Mouse (Mus musculus) intestine, embryonic 15.5 days (tissue): ENCODE data around the gene Prr30. TPM values are rescaled to one million over a fixed set of nuclear protein-coding genes. Genes with fewer than 3 reads are reported as not detected.
"Not testable (repeated sequence)": the region's sequence is repeated elsewhere in the genome, so short reads cannot be mapped to it uniquely, and the experiment has no call there.

ENCODE experiments used
- ATAC-seq: fragments of 200-750 bp; cut with Nextera tagmentation; 2 replicates; pipeline ENCODE4 v1.8.0; 2017; ENCODE audit warnings: moderate TSS enrichment, moderate library complexity
- H3K27ac ChIP-seq: fragments of 300-500 bp; sonication (generic); 2 replicates; pipeline ENCODE4 v1.5.1; 2015; ENCODE audit warnings: mild to moderate bottlenecking, inconsistent platforms
- H3K27me3 ChIP-seq: fragments of 300-500 bp; sonication (generic); replicated peaks from 2 replicates; pipeline ENCODE4 v1.6.1; 2015; ENCODE audit warnings: inconsistent platforms
- H3K36me3 ChIP-seq: fragments of 300-500 bp; sonication (generic); 2 replicates; pipeline ENCODE4 v1.6.1; 2015; ENCODE audit warnings: inconsistent platforms
- H3K4me1 ChIP-seq: fragments of 300-500 bp; sonication (generic); replicated peaks from 2 replicates; pipeline ENCODE4 v1.6.1; 2015; ENCODE audit warnings: inconsistent platforms
- H3K4me2 ChIP-seq: fragments of 300-500 bp; sonication (generic); replicated peaks from 2 replicates; pipeline ENCODE4 v1.6.1; 2015; ENCODE audit warnings: mild to moderate bottlenecking, inconsistent platforms
- H3K4me3 ChIP-seq: fragments of 300-500 bp; sonication (generic); replicated peaks from 2 replicates; pipeline ENCODE4 v1.5.1; 2015; ENCODE audit warnings: inconsistent platforms
- H3K9ac ChIP-seq: fragments of 300-500 bp; sonication (generic); 2 replicates; pipeline ENCODE4 v1.6.1; 2015; ENCODE audit warnings: inconsistent platforms
- H3K9me3 ChIP-seq: fragments of 300-500 bp; sonication (generic); 2 replicates; pipeline ENCODE4 v1.6.1; 2016; ENCODE audit warnings: inconsistent platforms
- WGBS: fragments of 180-500 bp; shearing (Covaris S2); methylation state at CpG from one replicate; pipeline ENCODE4 v1.1.7; 2015; 5-methylcytosine and 5-hydroxymethylcytosine counted together
- polyA plus RNA-seq: library from polyadenylated mRNA; unstranded; fragments of >200 nt; fragmentation: Nextera tagmentation; extraction: Ambion mirVana; gene quantifications from 2 replicates; pipeline ENCODE4 v1.2.1, GENCODE M21; 2015

The Prr30 gene
- polyA plus RNA-seq, result not detected in 2 replicates

DNA sequence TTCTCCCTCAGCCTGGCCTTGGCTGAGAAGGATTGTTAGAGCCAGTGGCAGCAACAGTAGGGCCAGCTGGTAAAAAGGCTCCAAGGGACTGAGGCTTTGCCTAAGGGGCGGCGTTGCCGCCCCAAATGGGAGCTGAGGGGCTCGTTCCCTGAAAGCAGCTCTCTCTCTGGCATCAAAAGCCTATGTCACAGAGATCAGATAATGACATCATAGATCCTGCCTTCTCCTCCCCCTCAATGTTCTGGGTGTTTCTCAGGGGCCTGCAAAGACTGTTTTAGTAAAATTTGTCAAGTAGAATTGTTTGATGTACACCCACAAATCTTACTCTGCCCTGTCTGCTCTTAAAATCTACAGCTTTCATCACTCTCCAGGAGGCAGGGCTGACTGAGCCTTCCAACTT is at the start of gene Prr30:
Gene Prr30 (minus strand): TSS at position 101 of the 400 bp plus-strand sequence.
- no peak for ATAC-seq
- no peak within 1 kb of the TSS for H3K9ac ChIP-seq
- no peak within 1 kb of the TSS for H3K27ac ChIP-seq
- H3K4me3 ChIP-seq, result no peak within 1 kb of the TSS
- no peak within 1 kb of the TSS for H3K4me2 ChIP-seq
- no peaks in the 10 kb centered on the region for H3K4me1 ChIP-seq
- WGBS, result 70% methylated on average over 4 of the region's 4 CpGs
- H3K27me3 ChIP-seq, result no peaks in the 10 kb centered on the region
- no peaks in the 10 kb centered on the region for H3K36me3 ChIP-seq
- no peaks in the 10 kb centered on the region for H3K9me3 ChIP-seq

DNA sequence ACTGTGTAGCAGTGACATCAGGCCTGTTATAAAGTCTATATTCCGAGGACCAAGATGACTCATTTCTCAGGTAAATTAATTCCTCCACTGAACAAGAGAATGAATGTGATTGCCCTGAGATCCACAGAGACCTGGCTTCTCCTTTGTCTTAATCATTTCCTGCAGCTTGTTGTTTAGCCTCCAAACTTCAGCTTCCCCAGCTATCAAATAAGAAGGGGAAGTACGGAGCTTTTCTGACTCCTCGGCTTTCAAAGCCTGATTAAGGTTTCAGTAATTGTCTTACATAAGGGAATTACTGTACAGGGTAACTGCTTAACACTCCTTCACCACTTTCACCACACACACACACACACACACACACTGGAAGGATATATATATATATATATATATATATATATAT is 46.7 kb upstream of the Prr30 start:
- no peak for ATAC-seq
- no peak overlapping the region for H3K4me2 ChIP-seq
- H3K9ac ChIP-seq, result no peak overlapping the region
- H3K36me3 ChIP-seq, result no peaks in the 10 kb centered on the region
- no peaks in the 10 kb centered on the region for H3K4me1 ChIP-seq
- WGBS, result 85% methylated on average over 3 of the region's 3 CpGs
- no peak overlapping the region for H3K4me3 ChIP-seq
- no peaks in the 10 kb centered on the region for H3K27me3 ChIP-seq
- H3K9me3 ChIP-seq, result no peaks in the 10 kb centered on the region
- no peak overlapping the region for H3K27ac ChIP-seq

DNA sequence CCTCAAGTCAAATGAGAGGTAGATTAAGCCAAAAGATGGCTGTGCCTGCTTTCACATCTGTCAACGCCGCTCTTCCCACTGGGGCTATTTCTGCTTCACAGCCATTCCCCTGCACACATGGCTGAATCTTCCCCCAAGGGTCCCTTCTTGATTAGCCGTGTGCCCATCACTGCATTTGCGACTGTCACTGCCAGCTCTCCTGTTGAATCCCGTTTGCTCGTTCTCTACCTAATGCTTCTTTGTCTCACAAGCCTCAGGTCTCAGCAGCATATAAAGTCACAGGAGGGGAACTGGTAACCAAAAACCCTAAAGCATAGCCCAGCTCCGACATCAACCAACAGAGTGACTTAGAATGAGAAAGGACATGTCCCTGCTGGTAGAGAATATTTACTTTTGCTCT is 45.6 kb upstream of the Prr30 start:
- Histone ChIP-seq H3K27ac (no peak overlapping the region), H3K9ac (no peak overlapping the region), H3K9me3 (no peaks in the 10 kb centered on the region), H3K4me3 (no peak overlapping the region), H3K27me3 (no peaks in the 10 kb centered on the region), H3K36me3 (no peaks in the 10 kb centered on the region), H3K4me1 (no peaks in the 10 kb centered on the region), H3K4me2 (no peak overlapping the region)
- 63% methylated on average over 7 of the region's 7 CpGs for WGBS
- no peak for ATAC-seq

DNA sequence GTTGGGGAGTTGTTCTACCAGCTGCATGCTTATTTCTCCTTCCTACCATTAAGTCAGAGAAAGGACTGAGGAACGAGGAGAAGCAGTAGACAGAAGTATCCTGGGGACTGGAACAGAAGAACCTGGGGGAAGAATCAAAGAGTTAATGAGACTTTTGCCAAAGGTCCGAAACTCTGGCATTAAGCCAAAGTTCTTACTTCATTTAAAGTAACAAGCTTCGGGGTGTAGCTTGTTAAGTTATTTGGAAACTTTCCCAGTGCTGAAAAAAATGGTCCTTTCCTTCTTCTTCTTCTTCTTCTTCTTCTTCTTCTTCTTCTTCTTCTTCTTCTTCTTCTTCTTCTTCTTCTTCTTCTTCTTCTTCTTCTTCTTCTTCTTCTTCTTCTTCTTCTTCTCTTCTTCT is 44.3 kb upstream of the Prr30 start:
- not testable (repeated sequence) for H3K4me3 ChIP-seq, H3K4me1 ChIP-seq, H3K27me3 ChIP-seq, H3K9me3 ChIP-seq, H3K9ac ChIP-seq, H3K27ac ChIP-seq, ATAC-seq, H3K4me2 ChIP-seq, H3K36me3 ChIP-seq
- 52% methylated on average over 3 of the region's 3 CpGs for WGBS

DNA sequence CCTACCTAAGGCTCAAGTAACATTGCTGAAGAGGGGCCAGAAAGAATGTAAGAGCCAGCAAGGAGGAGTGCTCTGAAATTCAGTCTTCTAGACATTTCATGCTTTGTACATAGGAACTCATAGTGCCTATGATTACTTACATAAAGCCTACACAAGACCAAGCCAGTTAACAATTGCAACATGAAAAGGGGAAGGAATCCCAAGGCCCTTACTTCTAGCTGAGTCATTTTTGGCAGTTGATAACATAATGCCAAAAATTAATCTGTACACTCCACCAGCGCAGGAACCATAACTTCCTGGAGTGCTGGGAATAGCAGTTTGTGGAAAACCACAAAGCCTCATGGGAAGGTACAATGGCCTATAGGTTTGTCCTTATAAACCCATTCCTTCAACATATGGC is 37.8 kb upstream of the Prr30 start:
- no peak for ATAC-seq
- 92% methylated on average over 1 of the region's 1 CpGs for WGBS
- no peak overlapping the region for H3K4me3 ChIP-seq
- H3K9ac ChIP-seq, result no peak overlapping the region
- no peaks in the 10 kb centered on the region for H3K36me3 ChIP-seq
- no peaks in the 10 kb centered on the region for H3K27me3 ChIP-seq
- no peak overlapping the region for H3K4me2 ChIP-seq
- H3K27ac ChIP-seq, result no peak overlapping the region
- no peaks in the 10 kb centered on the region for H3K9me3 ChIP-seq
- no peaks in the 10 kb centered on the region for H3K4me1 ChIP-seq

DNA sequence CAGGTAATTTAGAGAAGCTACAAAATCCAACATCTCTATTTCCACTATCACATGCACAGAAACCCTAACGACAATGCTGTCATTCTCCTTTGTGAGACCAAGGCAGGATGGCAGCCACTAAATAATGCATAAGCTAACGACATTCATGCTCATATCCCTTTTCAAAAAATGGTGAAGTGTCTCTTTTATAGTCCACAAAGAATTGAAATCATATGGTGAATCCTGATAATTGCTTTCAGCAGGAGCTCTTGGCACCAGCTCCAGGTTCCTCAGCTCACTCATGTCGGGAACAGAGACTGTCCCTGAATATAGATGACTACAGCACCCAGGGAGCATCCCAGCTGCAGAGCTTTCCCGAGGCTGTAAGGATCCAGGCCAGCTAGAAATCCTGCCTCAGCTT is 28.9 kb upstream of the Prr30 start:
- H3K27ac ChIP-seq, result no peak overlapping the region
- no peak overlapping the region for H3K9ac ChIP-seq
- WGBS, result 66% methylated on average over 4 of the region's 4 CpGs
- no peaks in the 10 kb centered on the region for H3K27me3 ChIP-seq
- H3K4me2 ChIP-seq, result no peak overlapping the region
- H3K4me1 ChIP-seq, result no peaks in the 10 kb centered on the region
- H3K4me3 ChIP-seq, result no peak overlapping the region
- H3K36me3 ChIP-seq, result no peaks in the 10 kb centered on the region
- no peaks in the 10 kb centered on the region for H3K9me3 ChIP-seq
- ATAC-seq, result no peak

DNA sequence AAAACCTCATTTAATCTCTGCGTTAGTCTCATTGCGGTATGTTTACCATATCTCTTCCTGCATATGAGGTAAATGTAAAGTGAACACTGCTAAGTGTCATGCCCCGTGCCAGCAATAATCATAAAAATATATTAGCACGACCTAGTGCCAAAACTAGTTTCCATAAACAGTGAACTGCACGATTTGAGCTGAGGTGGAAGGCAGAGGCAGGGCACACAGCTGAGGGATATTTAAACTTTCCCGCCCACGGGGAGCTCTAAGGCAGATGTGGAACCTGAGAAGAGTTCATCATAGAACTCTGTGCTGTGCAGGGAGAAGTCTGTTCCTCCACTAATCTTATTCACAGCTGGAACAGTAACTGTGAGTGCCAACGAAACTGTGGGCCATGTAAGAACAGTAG is 22.2 kb upstream of the Prr30 start:
- Histone ChIP-seq H3K36me3 (no peaks in the 10 kb centered on the region), H3K27ac (no peak overlapping the region), H3K4me3 (no peak overlapping the region), H3K4me2 (no peak overlapping the region), H3K9ac (no peak overlapping the region), H3K9me3 (no peaks in the 10 kb centered on the region), H3K4me1 (no peaks in the 10 kb centered on the region), H3K27me3 (no peaks in the 10 kb centered on the region)
- 53% methylated on average over 8 of the region's 8 CpGs for WGBS
- no peak for ATAC-seq

DNA sequence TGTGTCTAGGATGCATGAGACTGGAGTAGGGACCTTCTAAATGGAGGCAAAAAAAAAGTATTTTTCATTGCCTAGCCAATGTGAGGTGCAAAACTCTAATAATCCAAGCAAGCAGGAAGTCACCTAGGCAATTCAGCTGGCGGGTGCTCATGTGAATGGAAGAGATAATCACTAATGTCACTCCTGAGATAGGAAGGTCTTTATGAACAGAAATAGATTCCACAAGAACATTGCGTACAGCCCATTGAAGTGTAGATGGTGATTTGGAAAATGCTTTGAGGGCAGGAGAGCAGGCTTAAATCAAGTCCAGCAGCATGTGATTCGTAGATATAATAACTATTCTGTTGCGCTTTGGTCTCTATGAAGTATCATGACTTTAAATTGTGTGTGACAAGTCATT is 27.9 kb downstream of the Prr30 start:
- Histone ChIP-seq H3K4me1 (no peaks in the 10 kb centered on the region), H3K9ac (no peak overlapping the region), H3K9me3 (no peaks in the 10 kb centered on the region), H3K36me3 (no peaks in the 10 kb centered on the region), H3K4me2 (no peak overlapping the region), H3K4me3 (no peak overlapping the region), H3K27ac (no peak overlapping the region), H3K27me3 (no peaks in the 10 kb centered on the region)
- ATAC-seq, result no peak
- 86% methylated on average over 4 of the region's 4 CpGs for WGBS
